Mouse (Mus musculus) kidney, embryonic 15.5 days (tissue): Measurements from ENCODE around the gene Htra3. TPM values are rescaled to one million over a fixed set of nuclear protein-coding genes. Genes with fewer than 3 reads are reported as not detected.

Experiments used
- ATAC-seq: fragments of 200-750 bp; cut with Nextera tagmentation; replicated peaks from 2 replicates; pipeline ENCODE4 v1.8.0; 2017; ENCODE audit warnings: moderate TSS enrichment; ENCODE audit not compliant: low FRiP score
- H3K27ac ChIP-seq: fragments of 300-500 bp; sonication (generic); 2 replicates; pipeline ENCODE4 v1.5.1; 2015; ENCODE audit warnings: mild to moderate bottlenecking, inconsistent platforms
- H3K27me3 ChIP-seq: fragments of 300-500 bp; sonication (generic); 2 replicates; pipeline ENCODE4 v1.6.1; 2015; ENCODE audit warnings: inconsistent platforms
- H3K36me3 ChIP-seq: fragments of 300-500 bp; sonication (generic); 2 replicates; pipeline ENCODE4 v1.6.1; 2015; ENCODE audit warnings: inconsistent platforms
- H3K4me1 ChIP-seq: fragments of 300-500 bp; sonication (generic); 2 replicates; pipeline ENCODE4 v1.6.1; 2015; ENCODE audit warnings: inconsistent platforms
- H3K4me2 ChIP-seq: fragments of 300-500 bp; sonication (generic); 2 replicates; pipeline ENCODE4 v1.6.1; 2015; ENCODE audit warnings: moderate library complexity, mild to moderate bottlenecking, inconsistent platforms
- H3K4me3 ChIP-seq: fragments of 300-500 bp; sonication (generic); replicated peaks from 2 replicates; pipeline ENCODE4 v1.5.1; 2015; ENCODE audit warnings: mild to moderate bottlenecking, inconsistent platforms
- H3K9ac ChIP-seq: fragments of 300-500 bp; sonication (generic); 2 replicates; pipeline ENCODE4 v1.6.1; 2015; ENCODE audit warnings: mild to moderate bottlenecking, inconsistent platforms
- H3K9me3 ChIP-seq: fragments of 300-500 bp; sonication (generic); replicated peaks from 2 replicates; pipeline ENCODE4 v1.6.1; 2016; ENCODE audit warnings: inconsistent platforms
- WGBS: fragments of 180-500 bp; shearing (Covaris S2); methylation state at CpG from one replicate; pipeline ENCODE4 v1.1.7; 2015; ENCODE audit warnings: mixed read lengths; 5-methylcytosine and 5-hydroxymethylcytosine counted together
- polyA plus RNA-seq: library from polyadenylated mRNA; unstranded; fragments of >200 nt; fragmentation: Nextera tagmentation; extraction: Ambion mirVana; gene quantifications from 2 replicates; pipeline ENCODE4 v1.2.1, GENCODE M21; 2015

Htra3 gene
- polyA plus RNA-seq, 1 experiment from 2014 or later, result 16.4 TPM

- no peaks in the 10 kb centered on the region for H3K36me3 ChIP-seq
- H3K4me1 ChIP-seq, result peaks cover 54% of the 10 kb centered on the region
- H3K9me3 ChIP-seq, result no peaks in the 10 kb centered on the region
- no peak overlapping the region for H3K9ac ChIP-seq
- H3K27me3 ChIP-seq, result no peaks in the 10 kb centered on the region
- no peak for ATAC-seq
- H3K4me3 ChIP-seq, result no peak overlapping the region
- H3K27ac ChIP-seq, result peak overlapping the region; percentile 54; the same call in 1 of the 2 replicates
- 63% methylated on average over 9 of the region's 9 CpGs for WGBS
- H3K4me2 ChIP-seq, result no peak overlapping the region
These were observed 8.1 kb downstream of the Htra3 start for GRCm38 (mm10) chr5:35671474-35671891.

- Histone ChIP-seq H3K27me3 (no peaks in the 10 kb centered on the region), H3K36me3 (no peaks in the 10 kb centered on the region), H3K27ac (peak overlapping the region; percentile 49), H3K4me1 (peaks cover 54% of the 10 kb centered on the region), H3K9ac (no peak overlapping the region), H3K4me3 (no peak overlapping the region), H3K4me2 (no peak overlapping the region), H3K9me3 (no peaks in the 10 kb centered on the region)
- 29% methylated on average over 6 of the region's 6 CpGs for WGBS
- ATAC-seq, result peak; percentile 27; the same call in 1 of the 2 replicates
These were observed 9.2 kb downstream of the Htra3 start for GRCm38 (mm10) chr5:35670412-35670801.

GRCm38 (mm10) chr5:35669747-35670411 lies 9.7 kb downstream of the Htra3 start:
- no peak overlapping the region for H3K4me2 ChIP-seq
- peak overlapping the region; percentile 49 for H3K27ac ChIP-seq

GRCm38 (mm10) chr5:35666152-35666551 lies 13.4 kb downstream of the Htra3 start:
- Histone ChIP-seq H3K4me3 (no peak overlapping the region), H3K9me3 (no peaks in the 10 kb centered on the region), H3K4me1 (peaks cover 21% of the 10 kb centered on the region), H3K27ac (no peak overlapping the region), H3K36me3 (no peaks in the 10 kb centered on the region), H3K27me3 (no peaks in the 10 kb centered on the region), H3K4me2 (no peak overlapping the region), H3K9ac (no peak overlapping the region)
- ATAC-seq, result no peak
- whole genome bisulfite sequencing, result 94% methylated on average over 7 of the region's 7 CpGs

More at GRCm38 (mm10) chr5:35669747-35670411, 9.7 kb downstream of the Htra3 start:
- Histone ChIP-seq H3K9ac (no peak overlapping the region), H3K4me1 (peaks cover 54% of the 10 kb centered on the region), H3K36me3 (no peaks in the 10 kb centered on the region), H3K27me3 (no peaks in the 10 kb centered on the region), H3K4me3 (no peak overlapping the region), H3K9me3 (no peaks in the 10 kb centered on the region)
- WGBS, result 17% methylated on average over 11 of the region's 11 CpGs
- ATAC-seq, result peak; percentile 15

- no peaks in the 10 kb centered on the region for H3K36me3 ChIP-seq
- H3K9me3 ChIP-seq, result no peaks in the 10 kb centered on the region
- no peaks in the 10 kb centered on the region for H3K27me3 ChIP-seq
- H3K4me1 ChIP-seq, result peaks cover 4% of the 10 kb centered on the region; the same call in 1 of the 2 replicates
- H3K27ac ChIP-seq, result no peak overlapping the region
- H3K4me2 ChIP-seq, result no peak overlapping the region
- no peak for ATAC-seq
- WGBS, result 82% methylated on average over 9 of the region's 9 CpGs
- H3K4me3 ChIP-seq, result no peak overlapping the region
- H3K9ac ChIP-seq, result no peak overlapping the region
These were observed 17.5 kb downstream of the Htra3 start for GRCm38 (mm10) chr5:35662021-35662545.

- no peaks in the 10 kb centered on the region for H3K9me3 ChIP-seq
- H3K36me3 ChIP-seq, result no peaks in the 10 kb centered on the region
- no peak overlapping the region for H3K9ac ChIP-seq
- no peak overlapping the region for H3K4me2 ChIP-seq
- H3K4me1 ChIP-seq, result peaks cover 4% of the 10 kb centered on the region; the same call in 1 of the 2 replicates
- H3K4me3 ChIP-seq, result no peak overlapping the region
- ATAC-seq, result no peak
- H3K27me3 ChIP-seq, result no peaks in the 10 kb centered on the region
- H3K27ac ChIP-seq, result no peak overlapping the region
- WGBS, result 39% methylated on average over 6 of the region's 6 CpGs
These were observed 18.4 kb downstream of the Htra3 start for GRCm38 (mm10) chr5:35661210-35661609.

- H3K36me3 ChIP-seq, result no peaks in the 10 kb centered on the region
- peaks cover 4% of the 10 kb centered on the region; the same call in 1 of the 2 replicates for H3K4me1 ChIP-seq
- H3K4me2 ChIP-seq, result no peak overlapping the region
- H3K27me3 ChIP-seq, result no peaks in the 10 kb centered on the region
- WGBS, result 62% methylated on average over 3 of the region's 3 CpGs
- H3K9me3 ChIP-seq, result no peaks in the 10 kb centered on the region
- no peak overlapping the region for H3K9ac ChIP-seq
- no peak overlapping the region for H3K27ac ChIP-seq
- no peak; the same call in 1 of the 2 replicates for ATAC-seq
- no peak overlapping the region for H3K4me3 ChIP-seq
These were observed 20.1 kb downstream of the Htra3 start for GRCm38 (mm10) chr5:35659503-35659902.

- no peaks in the 10 kb centered on the region for H3K27me3 ChIP-seq
- no peak overlapping the region for H3K27ac ChIP-seq
- no peak overlapping the region for H3K9ac ChIP-seq
- 90% methylated on average over 10 of the region's 10 CpGs for WGBS
- H3K9me3 ChIP-seq, result no peaks in the 10 kb centered on the region
- no peaks in the 10 kb centered on the region for H3K36me3 ChIP-seq
- H3K4me3 ChIP-seq, result no peak overlapping the region
- no peak for ATAC-seq
- peaks cover under 1% of the 10 kb centered on the region; the same call in 1 of the 2 replicates for H3K4me1 ChIP-seq
- no peak overlapping the region for H3K4me2 ChIP-seq
These were observed 23.7 kb downstream of the Htra3 start for GRCm38 (mm10) chr5:35655753-35656485.

- Histone ChIP-seq H3K4me1 (no peaks in the 10 kb centered on the region), H3K9ac (no peak overlapping the region), H3K4me3 (no peak overlapping the region), H3K27ac (no peak overlapping the region), H3K27me3 (no peaks in the 10 kb centered on the region), H3K9me3 (no peaks in the 10 kb centered on the region), H3K4me2 (no peak overlapping the region), H3K36me3 (no peaks in the 10 kb centered on the region)
- ATAC-seq, result no peak
- WGBS, result 76% methylated on average over 9 of the region's 9 CpGs
These were observed 25.7 kb downstream of the Htra3 start for GRCm38 (mm10) chr5:35653743-35654395.

- Histone ChIP-seq H3K9ac (no peak overlapping the region), H3K9me3 (no peaks in the 10 kb centered on the region), H3K27me3 (no peaks in the 10 kb centered on the region), H3K4me2 (no peak overlapping the region), H3K27ac (no peak overlapping the region), H3K36me3 (no peaks in the 10 kb centered on the region), H3K4me1 (peaks cover 4% of the 10 kb centered on the region; the same call in 1 of the 2 replicates), H3K4me3 (no peak overlapping the region)
- 89% methylated on average over 13 of the region's 13 CpGs for WGBS
- no peak for ATAC-seq
These were observed 26.7 kb downstream of the Htra3 start for GRCm38 (mm10) chr5:35652872-35653271.

- no peak overlapping the region for H3K4me3 ChIP-seq
- no peak overlapping the region for H3K27ac ChIP-seq
- H3K27me3 ChIP-seq, result no peaks in the 10 kb centered on the region
- no peak overlapping the region for H3K9ac ChIP-seq
- no peak for ATAC-seq
- H3K36me3 ChIP-seq, result no peaks in the 10 kb centered on the region
- H3K9me3 ChIP-seq, result no peaks in the 10 kb centered on the region
- peaks cover 10% of the 10 kb centered on the region for H3K4me1 ChIP-seq
- 87% methylated on average over 3 of the region's 3 CpGs for WGBS
- no peak overlapping the region for H3K4me2 ChIP-seq
These were observed 27.3 kb downstream of the Htra3 start for GRCm38 (mm10) chr5:35652319-35652718.

GRCm38 (mm10) chr5:35648230-35648629 lies 31.4 kb downstream of the Htra3 start:
- ATAC-seq, result no peak
- Histone ChIP-seq H3K27ac (no peak overlapping the region), H3K4me1 (peaks cover 28% of the 10 kb centered on the region), H3K4me2 (no peak overlapping the region), H3K9ac (no peak overlapping the region), H3K36me3 (no peaks in the 10 kb centered on the region), H3K9me3 (no peaks in the 10 kb centered on the region), H3K27me3 (no peaks in the 10 kb centered on the region), H3K4me3 (no peak overlapping the region)
- WGBS, result 64% methylated on average over 2 of the region's 2 CpGs
